Mouse (Mus musculus) megakaryocyte, embryonic 14.5 days (primary cell): ENCODE measurements at regions not wholly inside any gene's neighbourhood (a gene's known extent, or its start where the extent isn't known, plus 50 kb on each side); places are given as distances from the start of the nearest gene placed in this dataset.

Source experiments
- H3K27me3 ChIP-seq: replicated peaks from 2 replicates; pipeline ENCODE3; 2012; ENCODE audit warnings: inconsistent platforms
- H3K36me3 ChIP-seq: replicated peaks from 2 replicates; pipeline ENCODE3; 2012; ENCODE audit warnings: low read length, inconsistent platforms, mixed read lengths
- H3K4me1 ChIP-seq: 2 replicates; pipeline ENCODE4 v1.6.1; 2012; ENCODE audit warnings: inconsistent platforms
- H3K4me3 ChIP-seq: replicated peaks from 2 replicates; pipeline ENCODE3; 2012; ENCODE audit warnings: moderate library complexity, mild to moderate bottlenecking, inconsistent platforms
- H3K9me3 ChIP-seq: 2 replicates; pipeline ENCODE4 v1.6.1; 2012; ENCODE audit warnings: inconsistent platforms
- FLI1 ChIP-seq: IDR thresholded peaks from 2 replicates; pipeline ENCODE4 v1.6.1; 2012; ENCODE audit warnings: low read length, inconsistent platforms, mixed read lengths
- GATA1 ChIP-seq: IDR thresholded peaks from 3 replicates; pipeline ENCODE4 v1.6.1; 2012; ENCODE audit warnings: mixed read lengths, low read length, inconsistent platforms, borderline replicate concordance

- H3K27me3 ChIP-seq = no peaks in the 10 kb centered on the region
- H3K4me3 ChIP-seq = no peak overlapping the region
- H3K9me3 ChIP-seq = peaks cover 10% of the 10 kb centered on the region; the same call in 1 of the 2 replicates
- no peak for TF ChIP-seq FLI1
- TF ChIP-seq GATA1 = no peak
- no peaks in the 10 kb centered on the region for H3K4me1 ChIP-seq
- no peaks in the 10 kb centered on the region for H3K36me3 ChIP-seq
These were observed 112.4 kb upstream of the Ppargc1a start for GRCm38 (mm10) chr5:51679884-51680283.

- no peaks in the 10 kb centered on the region for H3K27me3 ChIP-seq
- peaks cover 7% of the 10 kb centered on the region for H3K9me3 ChIP-seq
- no peak overlapping the region for H3K4me3 ChIP-seq
- no peaks in the 10 kb centered on the region for H3K4me1 ChIP-seq
- TF ChIP-seq FLI1 (no peak), GATA1 (no peak)
- no peaks in the 10 kb centered on the region for H3K36me3 ChIP-seq
These were observed 103.7 kb upstream of the Ppargc1a start for GRCm38 (mm10) chr5:51671190-51671589.

GRCm38 (mm10) chr5:51665241-51665640 is 97.7 kb upstream of the Ppargc1a start:
- Histone ChIP-seq H3K4me1 (no peaks in the 10 kb centered on the region), H3K36me3 (no peaks in the 10 kb centered on the region), H3K4me3 (no peak overlapping the region), H3K27me3 (no peaks in the 10 kb centered on the region), H3K9me3 (peaks cover 9% of the 10 kb centered on the region)
- TF ChIP-seq GATA1 = no peak
- no peak for TF ChIP-seq FLI1

GRCm38 (mm10) chr5:51658232-51658896 is 90.8 kb upstream of the Ppargc1a start:
- Histone ChIP-seq H3K36me3 (no peaks in the 10 kb centered on the region), H3K27me3 (no peaks in the 10 kb centered on the region), H3K4me3 (no peak overlapping the region), H3K9me3 (no peaks in the 10 kb centered on the region), H3K4me1 (no peaks in the 10 kb centered on the region)
- TF ChIP-seq GATA1 (no peak), FLI1 (no peak)

GRCm38 (mm10) chr5:51653507-51653906 is 86.0 kb upstream of the Ppargc1a start:
- Histone ChIP-seq H3K9me3 (no peaks in the 10 kb centered on the region), H3K4me3 (no peak overlapping the region), H3K4me1 (no peaks in the 10 kb centered on the region), H3K36me3 (no peaks in the 10 kb centered on the region), H3K27me3 (no peaks in the 10 kb centered on the region)
- no peak for TF ChIP-seq FLI1
- no peak for TF ChIP-seq GATA1

- H3K4me1 ChIP-seq = no peaks in the 10 kb centered on the region
- TF ChIP-seq FLI1 (no peak), GATA1 (no peak)
- no peaks in the 10 kb centered on the region for H3K27me3 ChIP-seq
- H3K9me3 ChIP-seq = peaks cover 4% of the 10 kb centered on the region; the same call in 1 of the 2 replicates
- no peaks in the 10 kb centered on the region for H3K36me3 ChIP-seq
- no peak overlapping the region for H3K4me3 ChIP-seq
These were observed 56.9 kb upstream of the Ppargc1a start for GRCm38 (mm10) chr5:51624400-51624799.
